Mouse (Mus musculus) lung, postnatal 0 days (tissue): ENCODE measurements around the gene Guca1a. TPM values are rescaled to one million over a fixed set of nuclear protein-coding genes. Genes with fewer than 3 reads are reported as not detected.

ENCODE experiments used
- ATAC-seq: fragments of 200-750 bp; cut with Nextera tagmentation; 2 replicates; pipeline ENCODE4 v1.8.0; 2017; ENCODE audit warnings: moderate library complexity
- DNase-seq: peaks from one replicate; pipeline ENCODE4 v3.0.0-alpha.2; 2016; ENCODE audit warnings: low spot score
- H3K27ac ChIP-seq: fragments of 300-500 bp; sonication (generic); 2 replicates; pipeline ENCODE4 v1.5.1; 2014; ENCODE audit warnings: antibody characterized with exemption, mild to moderate bottlenecking, low read length, mixed read lengths
- H3K27me3 ChIP-seq: fragments of 300-500 bp; sonication (generic); replicated peaks from 2 replicates; pipeline ENCODE4 v1.6.1; 2014; ENCODE audit warnings: low read length, mixed read lengths; ENCODE audit not compliant: insufficient read depth
- H3K36me3 ChIP-seq: fragments of 300-500 bp; sonication (generic); 2 replicates; pipeline ENCODE4 v1.6.1; 2014; ENCODE audit warnings: low read length, mixed read lengths; ENCODE audit not compliant: insufficient read depth
- H3K4me1 ChIP-seq: fragments of 300-500 bp; sonication (generic); 2 replicates; pipeline ENCODE4 v1.6.1; 2014; ENCODE audit warnings: antibody characterized with exemption, low read depth, low read length, mixed read lengths; ENCODE audit not compliant: insufficient read depth
- H3K4me2 ChIP-seq: fragments of 300-500 bp; sonication (generic); replicated peaks from 2 replicates; pipeline ENCODE4 v1.6.1; 2014; ENCODE audit warnings: low read depth, mild to moderate bottlenecking, low read length, moderate library complexity, mixed read lengths
- H3K4me3 ChIP-seq: fragments of 300-500 bp; sonication (generic); 2 replicates; pipeline ENCODE4 v1.5.1; 2014; ENCODE audit warnings: low read depth, low read length
- H3K9ac ChIP-seq: fragments of 300-500 bp; sonication (generic); replicated peaks from 2 replicates; pipeline ENCODE4 v1.6.1; 2014; ENCODE audit warnings: low read depth, mild to moderate bottlenecking
- H3K9me3 ChIP-seq: fragments of 300-500 bp; sonication (generic); 2 replicates; pipeline ENCODE4 v1.6.1; 2016; ENCODE audit warnings: low read length, mixed read lengths
- CTCF ChIP-seq: IDR thresholded peaks from 2 replicates; pipeline ENCODE4 v1.5.1; 2016; ENCODE audit warnings: antibody characterized with exemption, mild to moderate bottlenecking
- EP300 ChIP-seq: IDR thresholded peaks from 2 replicates; pipeline ENCODE4 v1.6.1; 2016; ENCODE audit warnings: antibody characterized with exemption, mild to moderate bottlenecking, control low read depth
- WGBS: fragments of 180-500 bp; shearing (Covaris S2); extraction: QIAGEN DNeasy Blood & Tissue Kit; methylation state at CpG from one replicate; pipeline ENCODE4 v1.1.7; 2014; 5-methylcytosine and 5-hydroxymethylcytosine counted together
- polyA plus RNA-seq: library from polyadenylated mRNA; unstranded; fragments of >200 nt; fragmentation: Nextera tagmentation; extraction: Ambion mirVana; gene quantifications from 2 replicates; pipeline ENCODE4 v1.2.1, GENCODE M21; 2015

The Guca1a gene
- polyA plus RNA-seq, 1 experiment from 2014 or later, result 2.0 TPM

DNA sequence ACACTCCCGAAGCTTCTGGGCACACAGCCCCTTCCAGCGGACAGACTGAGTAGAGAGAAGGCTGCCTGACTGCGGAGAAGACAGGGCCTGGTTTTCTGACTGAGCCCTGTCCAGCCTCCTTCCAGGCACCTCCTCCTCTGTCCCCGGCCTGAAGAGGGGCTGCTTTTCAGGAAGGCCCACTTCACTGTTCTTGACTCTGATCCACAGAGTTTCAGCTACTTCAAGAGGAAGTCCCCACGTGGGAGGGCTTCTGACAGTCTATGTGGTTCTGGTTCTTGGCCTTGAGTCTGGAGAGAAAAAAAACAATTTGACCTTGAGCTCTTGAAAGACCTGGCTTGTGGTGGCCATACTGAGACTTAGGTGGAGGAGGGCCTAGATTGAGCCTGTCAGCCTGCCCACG, 43.7 kb upstream of the Guca1a start:
- Histone ChIP-seq H3K36me3 (no peaks in the 10 kb centered on the region), H3K27me3 (no peaks in the 10 kb centered on the region), H3K4me2 (no peak overlapping the region), H3K4me3 (no peak overlapping the region), H3K9ac (no peak overlapping the region), H3K9me3 (no peaks in the 10 kb centered on the region), H3K4me1 (peaks cover 8% of the 10 kb centered on the region; the same call in 1 of the 2 replicates), H3K27ac (no peak overlapping the region)
- 48% methylated on average over 6 of the region's 6 CpGs for WGBS
- TF ChIP-seq CTCF (no peak), EP300 (no peak)
- ATAC-seq (peak; percentile 23; the same call in 1 of the 2 replicates), DNase-seq (peak; percentile 46)

- no peaks in the 10 kb centered on the region for H3K9me3 ChIP-seq
- ATAC-seq, result no peak
- H3K9ac ChIP-seq, result no peak overlapping the region
- no peak overlapping the region for H3K27ac ChIP-seq
- no peaks in the 10 kb centered on the region for H3K36me3 ChIP-seq
- no peaks in the 10 kb centered on the region for H3K27me3 ChIP-seq
- 72% methylated on average over 3 of the region's 3 CpGs for WGBS
- TF ChIP-seq EP300 (no peak), CTCF (peak; percentile 37; the same call in 1 of the 2 replicates)
- H3K4me1 ChIP-seq, result peaks cover 18% of the 10 kb centered on the region; the same call in 1 of the 2 replicates
- no peak overlapping the region for H3K4me2 ChIP-seq
- H3K4me3 ChIP-seq, result no peak overlapping the region
- no peak for DNase-seq
Measured at GRCm38 (mm10) chr17:47442271-47442670, 41.9 kb upstream of the Guca1a start.

DNA sequence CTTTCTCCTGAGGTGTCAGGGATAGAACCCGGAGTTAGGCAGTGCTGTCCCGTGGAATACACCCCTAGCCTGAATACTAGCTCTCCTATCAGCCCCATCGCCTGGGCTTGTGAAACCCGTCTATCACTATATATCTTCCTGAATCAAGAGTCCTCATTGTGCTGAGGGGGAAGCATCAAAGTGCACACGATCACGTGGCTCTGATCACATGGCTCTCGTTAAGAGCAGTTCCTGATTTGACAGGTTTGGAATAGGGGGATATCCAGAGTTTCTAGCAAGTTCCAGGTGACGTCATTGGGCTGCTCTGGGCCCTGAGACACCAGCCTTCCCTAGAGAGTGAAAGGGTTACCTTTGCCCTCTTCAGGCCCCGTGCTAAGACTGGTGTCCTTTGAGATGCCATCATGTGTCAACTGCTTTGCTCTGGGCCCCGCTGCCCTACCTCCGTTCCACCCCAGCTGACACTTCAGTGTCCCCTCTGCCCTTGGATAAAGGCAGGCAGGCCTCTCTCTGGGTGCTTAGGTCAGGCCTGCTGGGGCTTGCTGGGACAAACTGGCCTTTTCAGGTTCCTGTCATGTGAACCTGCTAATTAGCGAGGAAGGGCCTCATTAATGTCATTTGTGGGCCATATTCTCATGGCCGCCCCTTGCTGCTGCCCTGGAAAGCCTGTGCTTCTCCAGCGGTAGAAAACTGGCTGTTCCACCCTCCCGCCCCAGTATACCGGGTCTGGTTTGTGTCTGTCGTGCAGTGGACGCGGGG, 41.1 kb upstream of the Guca1a start:
- Histone ChIP-seq H3K4me2 (no peak overlapping the region), H3K9ac (no peak overlapping the region), H3K27me3 (no peaks in the 10 kb centered on the region), H3K4me3 (no peak overlapping the region), H3K36me3 (no peaks in the 10 kb centered on the region), H3K9me3 (no peaks in the 10 kb centered on the region), H3K4me1 (peaks cover 18% of the 10 kb centered on the region; the same call in 1 of the 2 replicates), H3K27ac (no peak overlapping the region)
- DNase-seq (no peak), ATAC-seq (no peak)
- WGBS, result 73% methylated on average over 19 of the region's 19 CpGs
- TF ChIP-seq EP300, result no peak
- TF ChIP-seq CTCF, result no peak

DNA sequence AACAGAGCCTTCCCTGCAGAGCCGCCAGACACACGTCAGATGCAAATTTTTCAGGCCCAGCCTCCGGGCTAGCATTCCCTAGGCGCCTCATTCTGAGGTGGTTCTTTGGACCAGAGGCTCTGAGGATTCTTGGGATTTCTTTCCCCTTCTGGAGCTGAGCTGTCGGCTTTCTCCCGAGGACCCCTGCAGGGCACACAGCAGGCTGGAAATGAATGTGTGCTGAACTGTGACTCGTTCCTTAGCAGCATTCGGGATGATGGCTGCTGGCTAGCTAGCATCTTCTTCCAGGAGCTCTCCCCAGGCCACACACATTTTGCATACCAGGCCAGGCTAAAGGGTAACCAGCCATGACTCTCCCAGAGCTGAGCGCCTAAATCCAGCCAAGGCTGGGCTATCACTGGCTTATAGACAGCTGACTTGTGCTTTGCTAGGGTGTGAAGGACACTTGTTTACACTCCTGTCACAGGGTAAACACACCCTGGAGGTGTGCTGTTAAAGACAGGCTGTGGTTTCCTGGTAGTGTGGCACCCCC, 40.0 kb upstream of the Guca1a start:
- H3K9ac ChIP-seq, result no peak overlapping the region
- no peak for TF ChIP-seq EP300
- no peak for TF ChIP-seq CTCF

GRCm38 (mm10) chr17:47439396-47440028, 39.1 kb upstream of the Guca1a start:
- Histone ChIP-seq H3K9ac (no peak overlapping the region), H3K4me2 (peak overlapping the region; percentile 74), H3K9me3 (no peaks in the 10 kb centered on the region), H3K27ac (peak overlapping the region; percentile 71), H3K36me3 (no peaks in the 10 kb centered on the region), H3K4me3 (no peak overlapping the region), H3K4me1 (peaks cover 14% of the 10 kb centered on the region; the same call in 1 of the 2 replicates), H3K27me3 (no peaks in the 10 kb centered on the region)
- ATAC-seq (peak; percentile 10; the same call in 1 of the 2 replicates), DNase-seq (peak; percentile 63)
- WGBS, result 27% methylated on average over 9 of the region's 9 CpGs
- TF ChIP-seq CTCF (peak; percentile 2; the same call in 1 of the 2 replicates), EP300 (no peak)

More for the DNA sequence above, 40.0 kb upstream of the Guca1a start:
- Histone ChIP-seq H3K27ac (no peak overlapping the region), H3K4me1 (peaks cover 14% of the 10 kb centered on the region; the same call in 1 of the 2 replicates), H3K27me3 (no peaks in the 10 kb centered on the region), H3K9me3 (no peaks in the 10 kb centered on the region), H3K4me2 (no peak overlapping the region), H3K36me3 (no peaks in the 10 kb centered on the region), H3K4me3 (no peak overlapping the region)
- WGBS, result 35% methylated on average over 9 of the region's 9 CpGs
- DNase-seq (no peak), ATAC-seq (no peak)

GRCm38 (mm10) chr17:47438611-47439010, 38.2 kb upstream of the Guca1a start:
- peaks cover 14% of the 10 kb centered on the region; the same call in 1 of the 2 replicates for H3K4me1 ChIP-seq
- no peak overlapping the region for H3K4me3 ChIP-seq
- peak overlapping the region; percentile 71 for H3K27ac ChIP-seq
- no peaks in the 10 kb centered on the region for H3K36me3 ChIP-seq
- WGBS, result 65% methylated on average over 6 of the region's 6 CpGs
- TF ChIP-seq EP300, result no peak
- no peaks in the 10 kb centered on the region for H3K9me3 ChIP-seq
- no peaks in the 10 kb centered on the region for H3K27me3 ChIP-seq
- no peak for DNase-seq
- H3K4me2 ChIP-seq, result peak overlapping the region; percentile 74
- no peak overlapping the region for H3K9ac ChIP-seq
- no peak for ATAC-seq
